Mouse (Mus musculus): ENCODE measurements around the gene Map3k21. TPM values are rescaled to one million over a fixed set of nuclear protein-coding genes. Genes with fewer than 3 reads are reported as not detected.

Gene Map3k21
- total RNA-seq, 2 experiments from 2014 or later, result 0.36 TPM

GRCm38 (mm10) chr8:125917013-125917412, 6.8 kb downstream of the Map3k21 start:
- no peak for DNase-seq

DNA sequence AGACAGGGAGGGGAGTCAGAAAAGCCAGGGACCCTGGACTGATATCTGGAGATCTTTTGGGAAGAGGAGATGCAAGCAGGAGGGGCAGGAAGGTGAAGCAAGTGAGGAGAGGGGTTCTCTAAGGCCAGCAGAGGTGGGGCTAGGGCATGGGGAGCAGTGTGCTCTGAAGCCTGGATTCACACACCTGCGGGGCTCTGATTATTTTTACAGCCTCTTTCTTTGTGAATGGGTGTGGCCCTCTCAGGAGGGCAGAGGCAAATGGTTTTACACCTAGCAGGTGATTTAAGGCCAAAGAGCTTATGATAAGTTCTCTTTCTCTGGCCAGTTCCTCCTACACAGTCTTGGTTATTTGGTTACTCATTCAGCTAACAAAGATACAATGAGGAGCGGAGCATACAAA, 8.5 kb downstream of the Map3k21 start:
- no peak for DNase-seq

DNA sequence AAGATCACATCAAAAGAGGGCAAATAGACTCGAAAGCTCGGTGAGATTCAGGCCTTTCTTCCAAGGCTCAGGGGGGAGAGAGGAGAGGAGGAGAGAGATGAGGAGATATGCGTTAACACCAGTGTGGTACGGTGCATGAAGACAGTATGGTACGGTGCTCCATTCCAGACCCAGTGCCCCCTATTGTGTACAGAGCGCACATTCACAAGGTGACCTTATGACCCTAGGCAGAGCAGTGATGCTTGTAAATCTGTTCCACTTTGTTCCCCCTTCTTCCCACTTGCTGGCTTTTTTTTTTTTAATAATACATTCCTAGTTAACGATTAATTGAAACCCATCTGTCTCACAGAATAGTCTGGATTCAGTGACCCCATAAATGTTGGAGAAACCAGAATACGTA, 9.3 kb downstream of the Map3k21 start:
- DNase-seq, result no peak

- DNase-seq, result no peak
Observed at GRCm38 (mm10) chr8:125920281-125920680, 10.0 kb downstream of the Map3k21 start.

DNA sequence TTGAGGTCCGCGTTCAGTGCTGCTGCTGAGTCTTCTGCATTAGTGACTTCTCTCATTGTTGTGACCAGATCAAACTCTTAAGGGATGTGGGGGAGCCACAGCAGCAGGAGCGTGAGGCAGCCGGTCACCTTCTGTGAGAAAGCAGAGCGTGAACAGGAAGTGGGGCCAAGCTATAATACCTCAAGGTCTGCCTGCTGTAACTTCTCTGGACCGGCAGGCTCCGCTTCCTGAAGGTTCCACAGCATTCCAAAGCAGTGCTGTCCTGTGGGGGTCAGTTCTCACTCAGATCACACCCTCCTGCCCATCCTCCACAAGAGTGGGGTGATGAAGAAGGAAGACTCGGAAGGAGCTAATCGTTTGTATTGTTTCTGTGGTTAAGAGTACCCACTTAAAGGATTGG, 10.5 kb downstream of the Map3k21 start:
- no peak for DNase-seq

DNA sequence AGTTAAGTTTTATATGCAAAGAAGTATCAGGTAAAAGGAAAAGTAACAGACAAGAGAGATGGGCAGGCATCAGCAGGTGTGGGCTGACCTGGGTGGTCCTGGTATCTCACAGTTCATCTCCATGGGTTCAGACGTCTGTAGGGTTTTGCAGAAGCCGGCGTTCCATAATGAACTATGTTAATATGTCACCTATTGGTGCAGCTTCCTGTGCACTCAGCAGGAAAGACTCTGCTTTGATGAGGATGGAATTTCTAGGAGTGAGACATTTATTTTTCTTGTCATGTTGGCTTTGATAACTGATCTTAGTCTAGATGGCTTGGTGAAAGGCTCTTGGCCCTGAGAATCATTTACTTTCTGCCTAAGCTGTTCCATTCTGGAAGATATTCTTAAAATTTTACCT, 12.1 kb downstream of the Map3k21 start:
- no peak for DNase-seq

GRCm38 (mm10) chr8:125926636-125927035, 16.4 kb downstream of the Map3k21 start:
- no peak for DNase-seq

DNA sequence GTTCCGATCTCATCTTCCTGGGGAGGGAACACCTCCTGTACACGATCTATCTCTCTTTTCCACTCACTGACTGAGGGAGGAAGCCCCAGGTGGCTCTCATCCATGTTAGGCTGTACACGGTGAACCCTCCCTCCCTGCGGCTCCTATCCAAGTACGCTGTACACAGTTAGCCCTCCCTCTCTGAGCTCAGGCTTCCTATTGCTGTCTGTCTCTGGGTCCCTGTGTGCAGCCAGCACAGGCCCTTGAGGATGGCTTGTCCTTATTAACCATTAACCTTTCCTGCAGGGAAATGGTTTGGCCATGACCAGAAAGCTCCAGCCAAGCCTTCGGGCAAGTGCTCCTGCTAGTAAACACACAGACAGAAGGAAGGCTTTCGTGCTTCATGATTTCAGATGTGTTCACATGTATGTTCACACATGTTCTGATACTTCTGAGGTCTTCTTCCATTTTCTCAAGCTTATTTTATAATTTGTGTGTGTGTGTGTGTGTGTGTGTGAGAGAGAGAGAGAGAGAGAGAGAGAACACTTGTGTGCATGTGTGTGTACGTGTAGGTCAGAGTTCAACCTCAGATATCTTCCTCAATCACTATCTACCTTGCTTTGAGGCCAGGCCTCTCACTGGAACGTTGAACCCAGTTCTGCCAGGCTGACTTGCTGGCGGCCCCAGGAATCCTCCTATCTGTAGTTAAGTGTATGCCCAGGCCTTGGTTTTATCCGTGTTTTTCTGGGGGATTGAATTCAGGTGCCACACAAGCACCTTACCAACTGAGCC, 20.2 kb downstream of the Map3k21 start:
- no peak for DNase-seq

GRCm38 (mm10) chr8:125931822-125932221, 21.6 kb downstream of the Map3k21 start:
- no peak for DNase-seq

GRCm38 (mm10) chr8:125935649-125936048, 25.4 kb downstream of the Map3k21 start:
- DNase-seq, result peak; percentile 68

DNA sequence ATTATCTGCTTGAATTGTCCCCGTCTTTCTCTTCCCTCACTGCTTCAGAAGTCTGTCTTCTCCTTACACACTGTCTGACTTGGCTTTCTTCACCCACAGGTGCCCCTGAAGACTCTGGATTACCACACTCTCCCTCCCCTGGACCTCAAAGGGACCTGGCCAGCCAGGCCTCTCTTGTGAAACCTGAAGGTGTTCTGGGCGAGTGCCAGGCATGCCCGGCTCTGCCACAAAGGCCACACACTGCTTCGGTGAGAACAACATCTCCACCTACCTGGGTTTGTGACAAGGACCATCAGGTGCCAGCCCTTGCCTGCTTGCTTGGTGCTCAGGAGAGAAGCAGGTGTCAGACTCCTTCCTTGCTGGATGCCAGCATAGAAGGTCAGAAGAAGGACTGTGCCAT, 34.3 kb downstream of the Map3k21 start:
- no peak for DNase-seq

- DNase-seq, result no peak
Observed at GRCm38 (mm10) chr8:125948696-125949308, 38.6 kb downstream of the Map3k21 start.

- DNase-seq, result peak; percentile 85
Observed at GRCm38 (mm10) chr8:125950007-125950940, 40.0 kb downstream of the Map3k21 start.

DNA sequence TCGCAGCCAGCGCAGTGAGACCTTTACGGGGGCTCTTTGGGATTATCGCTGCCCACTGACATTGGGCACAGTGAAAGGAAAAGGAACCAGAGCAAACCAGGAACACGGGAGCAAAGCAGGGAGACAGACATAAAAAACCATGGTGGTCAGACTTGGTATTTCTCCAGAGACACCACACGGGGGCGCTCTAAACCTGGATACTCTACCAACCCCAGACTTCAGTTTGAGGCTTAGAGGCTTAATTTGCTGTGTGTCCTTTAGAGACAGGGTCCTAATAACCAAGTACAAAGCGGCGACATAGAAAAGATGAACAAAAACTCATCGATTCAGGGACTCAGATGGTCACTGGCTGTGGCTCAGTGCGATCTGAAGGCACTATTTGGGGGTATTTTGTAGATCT, 45.4 kb downstream of the Map3k21 start:
- peak; percentile 48 for DNase-seq

DNA sequence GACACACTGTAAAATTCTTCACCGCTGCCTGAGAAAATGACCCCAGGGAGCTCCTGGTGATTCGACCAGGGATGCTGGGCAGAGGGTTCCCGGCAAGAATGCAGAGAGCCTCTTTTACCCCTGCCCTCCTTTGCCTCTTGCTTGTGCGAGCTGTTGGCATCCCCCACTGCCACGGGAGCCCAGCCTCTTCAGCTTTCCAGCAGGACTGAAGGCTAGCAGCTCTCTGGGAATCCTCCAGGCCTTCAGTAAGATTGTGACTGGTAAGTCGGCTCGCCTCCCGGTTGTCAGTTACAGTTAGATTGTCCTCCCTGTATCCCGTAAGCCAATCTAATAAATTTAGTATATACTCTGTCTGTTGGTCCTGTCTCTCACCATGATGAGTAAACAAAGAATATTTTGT, 46.5 kb downstream of the Map3k21 start:
- no peak for DNase-seq

- DNase-seq, result no peak
Observed at GRCm38 (mm10) chr8:125957226-125957993, 47.2 kb downstream of the Map3k21 start.

DNA sequence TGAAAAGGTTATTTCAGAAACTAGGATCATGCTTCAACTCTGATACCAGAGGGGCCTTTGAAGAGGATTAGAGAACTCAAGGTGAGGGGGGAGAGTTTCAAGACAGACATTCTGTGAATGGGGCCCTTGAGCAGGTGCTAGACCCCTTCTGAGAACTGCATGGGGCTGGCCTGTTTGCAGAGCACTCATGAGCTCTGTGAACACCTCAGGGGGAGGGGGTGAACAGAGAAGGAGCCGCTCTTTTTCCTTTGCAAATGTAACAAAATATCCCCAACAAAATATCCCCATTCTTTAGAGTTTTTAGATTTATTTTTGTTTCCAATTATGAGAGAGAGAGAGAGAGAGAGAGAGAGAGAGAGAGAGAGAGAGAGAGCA, 47.7 kb downstream of the Map3k21 start:
- DNase-seq, result no peak

GRCm38 (mm10) chr8:125959363-125959771, 49.1 kb downstream of the Map3k21 start:
- DNase-seq, result no peak

DNA sequence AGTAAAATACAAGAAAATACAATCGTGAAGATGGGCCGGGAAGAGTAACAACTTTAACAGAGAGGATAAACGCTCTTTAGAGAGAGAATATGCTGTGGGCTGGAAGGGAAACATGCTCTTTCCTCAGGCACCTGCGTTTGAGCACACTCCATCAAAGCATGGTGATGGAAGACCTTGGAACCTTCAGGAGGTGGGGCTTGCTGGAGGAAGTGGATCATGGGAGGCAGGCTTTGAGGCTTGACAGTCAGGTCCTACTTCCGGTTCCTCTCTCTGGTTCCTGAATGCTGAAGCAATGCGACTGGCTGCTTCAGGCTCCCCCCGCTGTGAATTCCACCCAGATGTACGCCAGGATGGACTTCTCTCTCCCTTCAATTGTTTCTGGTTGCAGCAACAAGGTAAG, 49.8 kb downstream of the Map3k21 start:
- no peak for DNase-seq

GRCm38 (mm10) chr8:125961790-125962189, 51.5 kb downstream of the Map3k21 start:
- no peak for DNase-seq

- DNase-seq, result no peak
Observed at GRCm38 (mm10) chr8:125963807-125964211, 53.6 kb downstream of the Map3k21 start.

DNA sequence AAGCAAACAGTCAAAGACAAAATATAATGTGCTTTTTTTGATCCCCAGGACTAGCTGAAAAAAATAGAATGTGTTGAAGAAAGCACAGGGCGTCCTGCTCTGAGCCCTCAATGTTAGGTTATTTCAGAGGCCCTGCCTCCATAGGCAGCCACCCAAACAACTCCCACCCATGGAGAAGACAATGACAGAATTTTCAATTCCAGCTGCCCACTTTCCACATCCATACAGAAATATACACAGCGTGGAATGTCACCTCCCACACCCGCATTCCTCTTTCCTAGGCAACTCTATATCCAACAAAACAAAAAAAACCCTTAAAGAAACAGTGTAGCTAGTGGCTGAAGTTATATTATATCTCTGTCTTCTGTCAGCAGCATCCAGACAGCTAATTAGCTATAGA, 61.1 kb downstream of the Map3k21 start:
- no peak for DNase-seq
